Mouse (Mus musculus): Measurements from ENCODE around the gene Sox11. TPM values are rescaled to one million over a fixed set of nuclear protein-coding genes. Genes with fewer than 3 reads are reported as not detected.

The Sox11 gene
- polyA plus RNA-seq, 1 experiment from 2014 or later: 23.0 TPM

GRCm38 (mm10) chr12:27311316-27311832 is 31.0 kb downstream of the Sox11 start:
- Histone ChIP-seq H3K36me3 (ENCODE audit: control insufficient read depth, insufficient read depth, low read length) (no peaks in the 10 kb centered on the region), H3K9me3 (ENCODE audit: control insufficient read depth, low read length) (no peaks in the 10 kb centered on the region), H3K27ac (ENCODE audit: low read length) (no peak overlapping the region), H3K27me3 (replicated peaks; ENCODE audit: control insufficient read depth, insufficient read depth, low read length) (no peaks in the 10 kb centered on the region), H3K9ac (ENCODE audit: low read depth, low read length) (no peak overlapping the region), H3K4me2 (ENCODE audit: low read depth, low read length) (no peak overlapping the region), H3K4me3 (ENCODE audit: low read length) (no peak overlapping the region), H3K4me1 (ENCODE audit: control insufficient read depth, insufficient read depth, low read length) (peaks cover 15% of the 10 kb centered on the region)
- ATAC-seq: no peak
- 44% methylated on average over 5 of the region's 5 CpGs for WGBS

GRCm38 (mm10) chr12:27310703-27311102 is 31.7 kb downstream of the Sox11 start:
- no peak for ATAC-seq
- Histone ChIP-seq H3K9me3 (ENCODE audit: control insufficient read depth, low read length) (no peaks in the 10 kb centered on the region), H3K4me3 (ENCODE audit: low read length) (no peak overlapping the region), H3K27ac (ENCODE audit: low read length) (no peak overlapping the region), H3K36me3 (ENCODE audit: control insufficient read depth, insufficient read depth, low read length) (no peaks in the 10 kb centered on the region), H3K4me2 (ENCODE audit: low read depth, low read length) (no peak overlapping the region), H3K4me1 (ENCODE audit: control insufficient read depth, insufficient read depth, low read length) (peaks cover 15% of the 10 kb centered on the region), H3K9ac (ENCODE audit: low read depth, low read length) (no peak overlapping the region), H3K27me3 (replicated peaks; ENCODE audit: control insufficient read depth, insufficient read depth, low read length) (no peaks in the 10 kb centered on the region)
- WGBS: 53% methylated on average over 13 of the region's 13 CpGs

GRCm38 (mm10) chr12:27309969-27310368 is 32.4 kb downstream of the Sox11 start:
- H3K4me1 ChIP-seq (ENCODE audit: control insufficient read depth, insufficient read depth, low read length): peaks cover 15% of the 10 kb centered on the region
- no peak for ATAC-seq
- no peaks in the 10 kb centered on the region for H3K36me3 ChIP-seq (ENCODE audit: control insufficient read depth, insufficient read depth, low read length)
- H3K27me3 ChIP-seq (replicated peaks; ENCODE audit: control insufficient read depth, insufficient read depth, low read length): no peaks in the 10 kb centered on the region
- no peak overlapping the region for H3K27ac ChIP-seq (ENCODE audit: low read length)
- H3K9me3 ChIP-seq (ENCODE audit: control insufficient read depth, low read length): no peaks in the 10 kb centered on the region
- H3K4me2 ChIP-seq (ENCODE audit: low read depth, low read length): no peak overlapping the region
- 79% methylated on average over 6 of the region's 6 CpGs for whole genome bisulfite sequencing
- no peak overlapping the region for H3K4me3 ChIP-seq (ENCODE audit: low read length)
- no peak overlapping the region for H3K9ac ChIP-seq (ENCODE audit: low read depth, low read length)

- Histone ChIP-seq H3K4me2 (ENCODE audit: low read depth, low read length) (no peak overlapping the region), H3K4me3 (ENCODE audit: low read length) (no peak overlapping the region), H3K4me1 (ENCODE audit: control insufficient read depth, insufficient read depth, low read length) (no peaks in the 10 kb centered on the region), H3K9me3 (ENCODE audit: control insufficient read depth, low read length) (no peaks in the 10 kb centered on the region), H3K27ac (ENCODE audit: low read length) (no peak overlapping the region), H3K36me3 (ENCODE audit: control insufficient read depth, insufficient read depth, low read length) (no peaks in the 10 kb centered on the region), H3K9ac (ENCODE audit: low read depth, low read length) (no peak overlapping the region), H3K27me3 (replicated peaks; ENCODE audit: control insufficient read depth, insufficient read depth, low read length) (no peaks in the 10 kb centered on the region)
- 20% methylated on average over 2 of the region's 2 CpGs for WGBS
- no peak for ATAC-seq
Measured at GRCm38 (mm10) chr12:27304713-27305437, 37.5 kb downstream of the Sox11 start.

GRCm38 (mm10) chr12:27303190-27303589 is 39.2 kb downstream of the Sox11 start:
- H3K4me1 ChIP-seq (ENCODE audit: control insufficient read depth, insufficient read depth, low read length): no peaks in the 10 kb centered on the region
- H3K27ac ChIP-seq (ENCODE audit: low read length): no peak overlapping the region
- no peaks in the 10 kb centered on the region for H3K36me3 ChIP-seq (ENCODE audit: control insufficient read depth, insufficient read depth, low read length)
- WGBS: 66% methylated on average over 6 of the region's 6 CpGs
- no peak for ATAC-seq
- H3K4me2 ChIP-seq (ENCODE audit: low read depth, low read length): no peak overlapping the region
- H3K9ac ChIP-seq (ENCODE audit: low read depth, low read length): no peak overlapping the region
- no peaks in the 10 kb centered on the region for H3K27me3 ChIP-seq (replicated peaks; ENCODE audit: control insufficient read depth, insufficient read depth, low read length)
- H3K9me3 ChIP-seq (ENCODE audit: control insufficient read depth, low read length): no peaks in the 10 kb centered on the region
- no peak overlapping the region for H3K4me3 ChIP-seq (ENCODE audit: low read length)

- H3K4me2 ChIP-seq (ENCODE audit: low read depth, low read length): no peak overlapping the region
- no peak overlapping the region for H3K9ac ChIP-seq (ENCODE audit: low read depth, low read length)
- H3K27me3 ChIP-seq (replicated peaks; ENCODE audit: control insufficient read depth, insufficient read depth, low read length): no peaks in the 10 kb centered on the region
- no peak overlapping the region for H3K27ac ChIP-seq (ENCODE audit: low read length)
- no peak overlapping the region for H3K4me3 ChIP-seq (ENCODE audit: low read length)
- ATAC-seq: no peak
- H3K36me3 ChIP-seq (ENCODE audit: control insufficient read depth, insufficient read depth, low read length): no peaks in the 10 kb centered on the region
- no peaks in the 10 kb centered on the region for H3K9me3 ChIP-seq (ENCODE audit: control insufficient read depth, low read length)
- H3K4me1 ChIP-seq (ENCODE audit: control insufficient read depth, insufficient read depth, low read length): 0 out of 2 replicates have a peak, but pooled peaks cover 3% of the 10 kb centered on the region
- 80% methylated on average over 3 of the region's 3 CpGs for WGBS
Measured at GRCm38 (mm10) chr12:27298721-27299120, 43.7 kb downstream of the Sox11 start.

GRCm38 (mm10) chr12:27294191-27294590 is 48.2 kb downstream of the Sox11 start:
- ATAC-seq: no peak
- no peak overlapping the region for H3K27ac ChIP-seq (ENCODE audit: low read length)
- H3K4me2 ChIP-seq (ENCODE audit: low read depth, low read length): no peak overlapping the region
- H3K27me3 ChIP-seq (replicated peaks; ENCODE audit: control insufficient read depth, insufficient read depth, low read length): no peaks in the 10 kb centered on the region
- H3K4me3 ChIP-seq (ENCODE audit: low read length): no peak overlapping the region
- H3K4me1 ChIP-seq (ENCODE audit: control insufficient read depth, insufficient read depth, low read length): 0 out of 2 replicates have a peak, but pooled peaks cover 3% of the 10 kb centered on the region
- no peaks in the 10 kb centered on the region for H3K9me3 ChIP-seq (ENCODE audit: control insufficient read depth, low read length)
- H3K36me3 ChIP-seq (ENCODE audit: control insufficient read depth, insufficient read depth, low read length): no peaks in the 10 kb centered on the region
- 28% methylated on average over 1 of the region's 1 CpGs for WGBS
- H3K9ac ChIP-seq (ENCODE audit: low read depth, low read length): no peak overlapping the region

- no peaks in the 10 kb centered on the region for H3K36me3 ChIP-seq (ENCODE audit: control insufficient read depth, insufficient read depth, low read length)
- H3K27me3 ChIP-seq (replicated peaks; ENCODE audit: control insufficient read depth, insufficient read depth, low read length): no peaks in the 10 kb centered on the region
- H3K4me2 ChIP-seq (ENCODE audit: low read depth, low read length): no peak overlapping the region
- no peak overlapping the region for H3K4me3 ChIP-seq (ENCODE audit: low read length)
- 48% methylated on average over 10 of the region's 10 CpGs for WGBS
- 0 out of 2 replicates have a peak, but pooled peaks cover 3% of the 10 kb centered on the region for H3K4me1 ChIP-seq (ENCODE audit: control insufficient read depth, insufficient read depth, low read length)
- ATAC-seq: no peak
- no peak overlapping the region for H3K27ac ChIP-seq (ENCODE audit: low read length)
- no peaks in the 10 kb centered on the region for H3K9me3 ChIP-seq (ENCODE audit: control insufficient read depth, low read length)
- H3K9ac ChIP-seq (ENCODE audit: low read depth, low read length): no peak overlapping the region
Measured at GRCm38 (mm10) chr12:27293736-27294135, 48.6 kb downstream of the Sox11 start.

- H3K4me3 ChIP-seq (ENCODE audit: low read length): no peak overlapping the region
- H3K4me1 ChIP-seq (ENCODE audit: control insufficient read depth, insufficient read depth, low read length): 0 out of 2 replicates have a peak, but pooled peaks cover 3% of the 10 kb centered on the region
- ATAC-seq: no peak
- no peak overlapping the region for H3K4me2 ChIP-seq (ENCODE audit: low read depth, low read length)
- no peaks in the 10 kb centered on the region for H3K9me3 ChIP-seq (ENCODE audit: control insufficient read depth, low read length)
- no peak overlapping the region for H3K27ac ChIP-seq (ENCODE audit: low read length)
- WGBS: 58% methylated on average over 1 of the region's 1 CpGs
- no peaks in the 10 kb centered on the region for H3K36me3 ChIP-seq (ENCODE audit: control insufficient read depth, insufficient read depth, low read length)
- H3K27me3 ChIP-seq (replicated peaks; ENCODE audit: control insufficient read depth, insufficient read depth, low read length): no peaks in the 10 kb centered on the region
- H3K9ac ChIP-seq (ENCODE audit: low read depth, low read length): no peak overlapping the region
Measured at GRCm38 (mm10) chr12:27293208-27293607, 49.2 kb downstream of the Sox11 start.

All from intestine, embryonic 16.5 days (tissue).